Mouse (Mus musculus): ENCODE measurements around the gene Gas2l3.

Gene Gas2l3

DNA sequence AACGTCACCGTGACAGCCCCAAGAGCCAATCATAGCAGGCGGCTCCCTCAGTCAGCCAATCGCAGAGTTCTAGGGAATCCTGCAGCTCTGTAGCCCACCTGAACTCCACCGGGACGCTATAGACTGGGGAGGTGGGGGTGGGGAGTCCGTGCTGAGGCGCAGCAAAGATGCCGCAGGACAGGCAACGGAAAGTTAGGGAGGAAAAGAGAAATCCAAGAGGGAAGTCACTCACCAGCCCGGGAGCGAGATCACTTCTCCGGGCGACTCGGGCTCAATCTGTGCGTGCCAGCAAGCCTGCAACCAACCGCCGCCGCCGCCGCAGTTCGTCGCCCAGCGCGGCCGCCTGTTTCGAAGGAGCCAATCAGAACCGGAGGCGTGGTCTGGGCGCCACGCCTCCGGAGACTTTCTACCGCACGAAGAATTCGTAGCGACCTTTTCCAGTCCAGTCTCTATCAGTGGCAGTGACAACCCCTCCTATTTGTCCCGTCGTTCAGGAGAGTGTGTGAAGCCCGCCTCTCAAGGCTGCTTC, at the start of gene Gas2l3:
TSS of gene Gas2l3 (minus strand) at position 345 of the 529 bp plus-strand sequence.
- WGBS, result under 1% methylated on average over 39 of the region's 39 CpGs

DNA sequence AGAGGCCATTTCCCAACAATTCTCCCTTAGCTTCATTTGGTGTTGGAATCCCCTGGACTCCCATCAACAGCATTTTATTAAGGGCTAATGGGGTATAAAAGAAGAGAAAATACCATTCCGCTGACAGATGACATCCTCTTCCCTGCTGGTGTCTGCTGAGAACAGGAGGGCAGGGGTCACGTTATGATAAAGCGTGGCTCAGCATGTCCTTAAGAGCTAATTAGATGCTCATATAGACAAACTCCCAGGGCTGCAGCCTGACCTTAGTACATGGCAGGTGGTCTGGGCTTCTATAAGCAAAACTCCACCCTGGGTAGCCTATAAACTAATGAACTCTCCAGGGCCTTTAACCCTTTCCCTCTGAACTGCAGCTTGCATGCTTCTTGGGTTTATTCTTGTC, 47.6 kb upstream of the Gas2l3 start:
- 82% methylated on average over 3 of the region's 3 CpGs for WGBS

DNA sequence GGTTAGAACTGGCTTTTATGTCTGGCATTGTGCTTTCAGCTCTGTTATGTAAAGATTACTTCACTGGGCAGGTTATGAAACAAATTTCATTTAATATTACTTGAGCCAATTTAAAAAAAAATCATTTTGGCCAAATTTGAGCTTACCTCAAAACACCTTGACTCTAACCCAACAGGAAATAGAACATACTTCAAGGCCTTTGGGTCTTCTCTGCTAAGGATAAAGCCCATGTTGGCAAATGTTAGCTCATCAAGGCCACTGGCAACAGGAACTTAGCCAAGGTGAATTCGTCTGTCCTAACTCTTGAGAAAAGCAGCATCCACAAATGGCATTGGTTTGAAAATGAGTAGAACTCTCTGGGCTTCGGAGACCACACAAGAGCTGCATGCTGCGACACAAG, 46.5 kb upstream of the Gas2l3 start:
- 86% methylated on average over 3 of the region's 3 CpGs for whole genome bisulfite sequencing

DNA sequence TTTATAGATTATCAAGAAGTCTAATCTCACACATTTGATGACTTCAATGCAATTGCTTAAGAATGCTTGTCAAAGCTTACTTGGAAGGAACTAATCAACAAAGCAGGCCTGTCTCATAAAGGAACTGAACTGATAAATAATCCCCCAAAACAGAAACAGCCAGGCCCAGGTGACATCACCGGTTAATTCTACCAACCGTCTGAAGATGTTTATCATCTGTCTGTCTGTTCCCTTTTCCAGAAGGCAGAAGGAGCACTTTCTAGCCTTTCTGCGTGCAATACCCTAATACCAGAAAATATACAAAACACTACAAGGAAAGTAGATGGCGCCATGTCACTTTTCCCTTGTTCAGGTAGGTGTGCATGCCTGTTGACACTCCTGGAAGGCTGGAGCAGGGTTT, 45.7 kb upstream of the Gas2l3 start:
- WGBS, result 88% methylated on average over 4 of the region's 4 CpGs

DNA sequence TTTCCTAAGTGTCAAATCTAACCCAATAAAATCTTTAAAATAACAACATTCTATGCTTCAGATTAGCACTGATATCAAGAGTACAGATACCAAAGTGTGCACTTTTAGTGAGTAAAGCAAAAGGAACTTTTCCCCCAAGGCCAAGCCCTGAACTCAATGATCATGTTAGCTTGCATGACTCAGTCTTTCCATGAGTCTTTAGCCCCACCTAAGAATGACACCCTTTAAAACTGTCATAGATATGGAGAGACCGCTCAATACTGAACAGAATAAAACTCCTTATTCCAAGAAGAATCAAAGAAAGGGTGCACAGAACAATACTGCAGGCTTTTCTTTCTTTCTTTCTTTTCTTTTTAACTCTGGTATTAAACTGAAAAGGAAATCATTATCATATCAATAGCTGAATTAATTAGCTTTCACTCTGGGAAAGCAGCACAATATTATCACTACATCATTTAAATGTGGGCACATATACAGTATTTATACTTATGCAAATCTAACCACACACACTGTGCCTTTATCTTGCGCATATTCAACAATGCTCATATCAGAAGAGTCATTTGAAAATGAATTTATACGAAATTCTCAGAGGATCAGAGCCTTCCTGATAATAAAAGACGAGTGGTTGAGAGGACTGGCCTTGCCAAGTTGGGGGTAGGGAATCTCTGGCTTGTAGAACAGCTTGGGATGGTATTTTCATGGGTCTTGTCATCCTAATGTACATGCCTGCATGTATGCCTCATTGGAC, 43.4 kb upstream of the Gas2l3 start:
- 58% methylated on average over 4 of the region's 4 CpGs for WGBS

DNA sequence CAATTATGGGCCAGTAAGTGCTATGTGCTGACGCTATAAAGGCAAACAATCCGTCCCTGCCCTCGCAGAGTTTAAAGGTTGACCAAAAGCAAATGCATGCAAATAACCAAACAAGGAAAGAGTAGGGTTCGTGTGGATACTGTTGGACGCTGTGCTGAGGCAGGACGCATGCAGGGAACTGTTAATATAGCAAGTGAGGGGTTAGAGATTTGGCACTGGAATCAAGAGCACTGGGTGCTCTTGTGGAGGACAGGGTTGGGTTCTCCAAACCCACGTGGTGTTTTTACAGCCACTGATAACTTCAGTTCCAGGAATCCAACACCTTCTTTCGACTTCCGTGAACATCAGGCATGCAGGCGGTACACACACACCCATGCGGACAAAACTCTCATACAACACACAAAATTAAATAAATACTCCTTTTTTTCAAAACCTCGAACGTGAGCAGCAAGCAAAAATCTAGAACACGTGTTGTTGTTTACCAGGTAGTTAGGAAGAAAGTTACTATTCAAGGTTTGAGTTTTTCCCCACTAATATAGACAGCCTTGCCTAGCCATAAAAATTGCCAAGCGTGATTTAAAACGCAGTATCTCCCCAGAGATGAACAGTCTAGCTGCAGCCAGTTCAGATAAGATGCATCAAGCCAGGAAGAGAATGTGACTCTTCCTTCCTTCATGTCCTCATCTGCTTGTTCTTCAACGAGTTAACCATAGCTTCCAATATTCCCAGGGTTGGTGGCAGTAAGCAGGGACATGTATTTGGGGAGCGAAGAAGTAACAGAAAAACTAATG, 40.2 kb upstream of the Gas2l3 start:
- 91% methylated on average over 18 of the region's 18 CpGs for WGBS

DNA sequence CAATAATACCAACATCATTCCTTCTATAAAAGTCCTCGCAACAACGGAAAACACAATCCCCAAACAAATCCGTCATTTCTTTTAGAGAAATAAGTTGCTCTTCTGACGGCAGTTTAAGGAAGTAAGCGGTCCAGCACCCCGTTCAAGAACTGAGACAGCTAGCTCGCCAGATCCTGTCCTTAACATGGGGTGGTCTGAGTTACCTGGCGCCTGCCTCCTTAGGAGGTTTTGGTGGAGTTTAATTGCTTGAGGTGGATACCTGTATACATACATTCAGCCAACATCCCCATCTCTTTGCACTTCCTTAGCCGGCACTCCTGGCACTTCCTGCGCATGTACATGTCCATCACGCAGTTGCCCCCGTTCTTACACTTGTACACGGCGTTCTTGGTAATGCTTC, 39.3 kb upstream of the Gas2l3 start:
- WGBS, result 89% methylated on average over 14 of the region's 14 CpGs

DNA sequence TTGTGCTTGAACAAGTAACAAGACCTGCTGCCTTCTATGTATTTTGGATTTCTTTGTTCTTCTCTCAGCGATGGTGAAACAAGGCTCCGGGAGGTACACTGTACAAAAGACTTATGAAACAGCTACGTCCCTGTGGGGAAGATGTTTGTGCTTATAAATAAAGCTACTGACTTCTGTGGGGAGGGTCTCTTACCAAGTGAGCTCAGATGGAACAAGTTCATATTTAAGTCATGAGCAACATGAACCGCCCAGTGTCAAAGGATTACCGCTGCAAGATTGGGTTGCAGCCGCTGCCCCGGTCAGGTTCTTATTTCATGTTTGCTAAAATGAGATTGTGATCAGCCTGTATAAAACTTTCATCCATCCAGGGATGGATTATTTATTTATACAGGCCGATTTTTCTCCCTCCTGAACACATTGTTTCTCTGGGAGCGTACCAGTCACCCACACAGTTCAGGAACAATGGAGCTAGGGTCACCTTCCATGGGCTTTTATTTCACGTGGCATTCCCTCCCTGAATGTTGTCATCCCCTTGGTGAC, 38.4 kb upstream of the Gas2l3 start:
- WGBS, result 66% methylated on average over 10 of the region's 10 CpGs

DNA sequence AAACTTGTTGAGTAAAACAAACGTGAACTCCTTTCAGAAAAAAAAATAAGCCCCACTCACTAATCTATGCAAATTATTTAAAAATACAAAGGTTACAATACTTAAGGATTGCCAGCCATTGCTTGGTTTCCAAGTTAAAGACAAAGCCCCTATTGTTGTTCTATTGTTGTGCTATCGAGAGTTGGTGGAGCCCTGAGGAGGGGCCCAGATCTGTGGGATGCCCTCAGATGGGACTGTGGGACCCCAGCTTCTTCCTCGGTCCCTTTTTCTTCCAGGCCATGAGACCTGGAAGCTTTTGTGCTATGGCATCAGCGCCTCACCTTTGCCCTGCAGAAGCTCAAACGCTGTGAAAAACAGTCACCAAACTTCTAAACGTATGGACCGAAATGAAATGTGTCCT, 37.9 kb upstream of the Gas2l3 start:
- 62% methylated on average over 7 of the region's 7 CpGs for WGBS

DNA sequence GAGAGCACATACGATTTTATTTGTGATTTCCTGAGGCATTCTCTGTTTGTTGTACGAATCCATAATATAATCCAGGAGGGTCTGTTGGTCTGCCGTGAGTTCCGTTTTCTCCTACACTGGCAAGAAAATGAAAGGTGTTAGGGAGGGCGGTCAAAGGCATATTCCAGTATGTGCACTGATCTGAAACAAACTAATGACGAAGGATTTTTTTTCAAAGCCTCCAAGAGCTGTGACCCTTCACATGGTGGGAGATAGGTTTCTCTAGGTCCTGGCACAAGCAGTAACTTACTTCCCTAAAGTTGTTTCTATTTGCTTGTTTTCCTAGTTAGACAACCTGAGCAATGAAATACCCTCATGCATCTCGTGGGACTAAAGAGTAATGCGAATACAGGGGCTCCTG, 35.0 kb upstream of the Gas2l3 start:
- 91% methylated on average over 8 of the region's 8 CpGs for WGBS

DNA sequence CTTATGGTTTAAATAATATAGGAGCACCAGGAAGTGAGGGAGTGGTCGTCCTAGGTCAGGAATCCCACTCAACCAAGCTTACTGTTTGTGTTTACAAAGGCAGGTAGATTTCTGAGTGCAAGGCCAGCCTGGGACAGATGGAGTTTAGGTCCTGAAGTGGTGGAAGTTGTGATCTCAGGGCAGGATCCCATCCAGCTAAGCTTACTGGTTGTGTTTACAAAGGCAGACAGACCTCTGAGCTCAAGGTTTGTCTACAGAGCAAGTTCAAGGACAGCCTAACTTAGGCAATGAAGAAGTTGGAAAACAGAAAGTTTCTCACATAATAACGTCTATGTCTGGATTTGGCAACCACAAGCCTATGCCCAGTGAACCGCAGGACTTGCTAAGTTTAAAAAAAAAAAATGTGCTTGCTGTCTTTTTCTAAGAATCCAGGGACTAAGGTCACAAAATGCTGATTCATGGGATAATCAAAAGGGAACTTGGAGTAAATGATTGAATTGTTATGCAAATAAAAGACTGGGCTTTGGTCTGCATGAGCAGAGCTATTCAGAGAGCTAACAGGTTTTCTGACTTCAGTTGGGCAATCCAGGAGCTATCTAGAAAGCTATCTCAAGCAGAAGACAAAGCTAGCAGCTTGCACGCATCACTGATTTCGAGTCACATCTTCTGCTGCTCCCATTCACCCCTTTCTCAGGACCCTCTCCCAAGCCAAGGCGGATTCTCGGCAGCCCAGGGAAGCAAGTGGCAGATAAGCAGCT, 27.0 kb upstream of the Gas2l3 start:
- WGBS, result 61% methylated on average over 7 of the region's 7 CpGs

DNA sequence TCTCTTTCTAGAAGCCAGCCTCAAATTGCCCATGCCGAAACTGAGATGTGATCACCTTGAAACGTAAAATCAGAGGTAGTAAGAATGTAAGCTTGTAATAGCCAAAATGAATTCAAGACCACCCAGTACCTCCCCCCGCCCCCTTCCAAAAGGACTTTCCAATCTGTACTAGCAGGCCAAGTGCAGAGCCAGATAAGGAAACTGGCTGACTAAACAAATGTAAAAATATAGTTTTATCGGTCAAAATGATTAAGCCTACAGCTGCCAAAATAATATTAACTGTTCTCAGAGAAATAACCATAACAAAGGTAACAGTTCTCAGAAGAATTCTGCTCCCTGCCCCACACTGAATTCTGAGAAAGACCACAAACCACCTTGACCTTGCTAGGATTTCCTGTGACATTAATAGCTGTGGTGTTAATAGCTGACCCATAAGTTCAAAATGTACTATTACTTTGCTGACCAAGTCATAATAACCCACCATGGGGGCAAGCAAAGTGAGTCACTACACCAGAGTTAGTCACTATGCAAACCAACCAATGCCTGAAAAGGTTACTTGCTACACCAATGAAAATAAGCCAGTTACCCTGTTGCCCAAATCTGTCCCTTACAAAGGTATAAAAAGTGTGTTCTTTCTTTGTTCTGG, 21.1 kb upstream of the Gas2l3 start:
- 89% methylated on average over 4 of the region's 4 CpGs for WGBS

DNA sequence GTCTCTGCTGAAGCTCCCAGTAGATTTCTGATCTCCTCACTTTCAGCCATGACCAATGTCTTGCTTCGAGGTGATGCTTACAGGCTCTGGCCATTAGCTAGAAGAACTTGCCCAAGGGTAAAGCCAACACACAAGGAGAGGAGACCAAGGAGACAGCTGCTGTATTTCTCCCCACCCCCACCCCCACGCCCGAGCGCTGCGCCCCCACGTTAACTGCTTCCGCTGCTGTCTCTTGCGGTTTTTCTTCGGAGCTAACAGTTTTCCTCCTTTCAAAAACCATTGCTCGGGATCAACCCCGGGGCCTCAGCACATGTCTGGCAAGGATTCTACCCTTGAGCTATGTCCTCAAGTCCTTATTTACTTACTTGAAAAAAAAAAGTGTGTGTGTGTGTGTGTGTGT, 19.1 kb upstream of the Gas2l3 start:
- WGBS, result 80% methylated on average over 11 of the region's 11 CpGs

DNA sequence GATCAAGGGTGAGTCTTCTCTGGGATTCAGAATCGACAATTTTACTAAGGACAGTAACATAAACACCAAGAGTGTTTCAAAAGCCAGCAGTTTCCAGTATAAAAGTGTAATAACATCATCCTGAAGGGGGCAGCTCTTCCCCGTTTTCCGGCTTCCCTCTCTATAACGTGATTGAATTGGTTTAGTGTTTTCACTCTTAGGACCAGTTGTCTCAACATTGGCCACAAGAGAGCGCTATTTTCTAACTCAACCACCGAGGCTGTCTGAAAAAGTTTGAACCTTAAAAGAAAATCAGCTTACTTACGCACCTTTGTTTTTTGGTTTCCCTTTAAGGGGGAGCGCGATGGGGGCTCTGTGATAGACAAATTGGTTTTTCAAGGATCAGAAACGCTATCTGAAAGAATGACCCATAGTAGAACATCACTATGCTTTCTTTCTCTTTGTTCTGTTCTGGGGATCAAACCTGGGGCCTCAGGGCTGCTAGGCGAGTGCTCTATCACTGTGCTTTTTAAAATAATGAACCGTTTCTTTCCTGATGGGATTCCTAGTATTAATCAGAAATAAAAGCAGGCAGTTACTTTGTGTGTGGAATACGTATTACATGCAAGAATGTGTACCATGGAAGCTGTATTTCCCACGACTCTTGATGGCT, 18.2 kb upstream of the Gas2l3 start:
- 21% methylated on average over 14 of the region's 14 CpGs for WGBS

DNA sequence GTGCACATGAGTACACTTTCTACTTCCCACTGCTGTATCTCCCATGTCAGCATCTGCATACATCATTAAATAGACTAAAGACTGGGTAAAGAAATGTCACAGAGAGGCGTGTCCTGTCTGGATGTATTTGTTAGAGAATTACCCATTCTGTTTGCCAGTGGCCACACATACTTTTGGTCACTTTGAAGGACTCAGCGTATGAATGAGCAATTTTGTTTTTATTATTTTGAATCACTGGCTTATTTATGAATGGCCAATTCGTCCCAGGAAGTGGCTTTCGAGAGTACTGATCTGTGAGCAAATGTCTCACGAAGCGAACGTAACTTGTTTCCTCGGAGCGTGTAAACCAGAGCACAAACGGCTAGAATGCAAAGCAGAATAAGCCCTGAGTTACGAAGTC, 17.2 kb upstream of the Gas2l3 start:
- 60% methylated on average over 11 of the region's 11 CpGs for WGBS

DNA sequence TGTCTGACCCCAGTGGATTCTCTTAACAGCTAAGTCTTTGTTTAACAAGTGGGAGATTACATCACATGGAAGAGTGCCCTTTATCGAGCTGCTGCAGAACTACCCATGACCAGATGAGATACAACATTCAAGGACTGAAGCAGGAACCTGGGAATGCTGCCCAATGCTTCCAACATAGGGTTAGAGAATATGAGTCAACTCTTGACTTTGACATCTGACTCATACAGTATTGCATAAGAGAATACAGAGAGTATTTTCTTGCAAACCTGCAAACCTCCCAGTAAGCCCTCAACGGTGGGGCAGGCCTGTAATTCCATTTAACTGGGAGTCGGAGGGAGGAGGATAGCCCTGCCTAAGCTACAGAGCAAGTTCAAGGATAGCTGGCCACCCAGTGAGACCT, 15.0 kb upstream of the Gas2l3 start:
- WGBS, result 72% methylated on average over 3 of the region's 3 CpGs

DNA sequence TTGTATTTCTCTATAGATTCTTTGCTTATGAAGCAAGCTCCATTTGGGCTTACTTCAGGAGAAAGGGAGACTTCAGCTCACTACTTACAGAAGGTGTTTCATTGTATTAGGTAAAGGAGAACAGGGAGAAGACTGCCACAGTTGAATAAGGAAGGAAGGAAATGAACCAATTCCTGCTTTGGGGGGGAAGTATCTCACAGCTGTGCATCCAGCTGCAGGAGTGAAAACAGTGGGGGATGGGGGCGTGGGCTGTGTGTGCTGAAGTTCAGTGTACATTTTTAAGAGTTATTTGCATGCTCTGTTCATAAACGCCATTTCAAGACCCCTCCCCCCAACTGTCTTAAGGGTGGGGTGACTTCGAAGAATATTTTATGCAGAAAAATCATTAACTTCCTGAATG, 10.0 kb upstream of the Gas2l3 start:
- 69% methylated on average over 3 of the region's 3 CpGs for WGBS

DNA sequence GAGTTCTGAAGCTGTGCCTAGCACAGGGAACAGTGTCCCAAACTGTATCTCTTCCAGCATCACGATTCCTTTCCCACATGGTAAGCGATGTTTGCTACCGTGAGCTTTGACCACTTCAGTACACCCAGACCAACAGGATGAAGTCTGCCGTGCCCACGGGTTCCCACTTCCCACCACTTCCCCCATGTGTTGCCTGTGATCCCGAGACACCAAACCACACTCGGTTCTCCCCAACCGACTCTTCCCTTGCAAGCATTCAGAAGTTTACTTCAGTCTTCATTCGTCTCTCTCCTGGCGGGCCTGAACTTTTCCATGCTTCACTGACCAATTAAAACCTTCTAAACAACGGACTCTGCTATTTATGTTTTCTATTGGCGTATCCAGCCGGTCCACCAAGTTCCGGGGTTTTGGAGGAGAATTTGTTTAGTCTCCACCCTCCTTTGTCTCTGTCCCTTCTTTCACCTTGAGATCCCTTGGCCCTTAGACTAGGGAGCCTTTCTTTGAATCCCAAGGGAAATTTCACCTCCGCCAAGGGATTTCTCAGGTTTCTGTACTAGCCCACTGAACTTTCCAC, 9.4 kb upstream of the Gas2l3 start:
- 88% methylated on average over 15 of the region's 15 CpGs for WGBS

DNA sequence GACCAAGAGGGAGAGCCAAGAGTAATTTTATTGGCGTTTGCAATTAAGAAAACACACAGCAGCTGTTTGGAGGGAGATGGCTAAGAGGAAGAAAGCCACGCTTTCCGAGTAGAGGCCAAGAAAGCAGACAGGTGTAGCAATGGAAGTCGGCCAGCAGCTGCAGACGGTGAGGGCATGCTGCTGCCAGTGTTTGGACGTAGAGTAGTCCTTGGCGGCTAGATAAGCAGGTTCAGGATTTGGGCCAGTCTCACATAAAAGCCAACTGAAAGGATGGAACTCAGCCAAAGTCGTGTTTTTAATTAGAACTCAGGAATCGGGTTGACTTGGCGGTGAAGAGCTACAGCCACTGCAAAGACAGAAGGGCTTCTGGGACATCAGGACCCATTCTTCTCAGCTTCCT, 6.6 kb upstream of the Gas2l3 start:
- WGBS, result 40% methylated on average over 10 of the region's 10 CpGs

DNA sequence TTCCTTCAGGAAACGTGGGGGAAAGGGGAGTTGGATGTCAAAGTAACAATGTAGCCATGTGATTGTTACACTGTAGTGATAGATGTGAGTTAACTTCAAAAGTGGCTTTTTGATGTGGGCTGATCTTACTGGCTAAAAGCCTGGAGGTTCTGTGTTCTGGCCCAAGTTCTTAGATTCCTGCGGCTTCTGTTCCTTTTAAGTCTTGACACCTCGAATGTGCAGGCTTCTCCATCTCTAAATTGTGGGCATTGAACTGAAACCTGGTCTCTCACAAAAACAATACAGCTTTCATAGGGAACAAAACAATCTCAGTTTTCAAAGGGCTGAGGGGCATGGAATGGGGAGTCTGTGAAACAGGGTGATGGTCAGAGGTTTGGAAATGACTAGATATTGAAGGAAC, 614 bp upstream of the Gas2l3 start:
- 33% methylated on average over 3 of the region's 3 CpGs for WGBS
